Mouse (Mus musculus): ENCODE results near the gene Gm7544.

GRCm38 (mm10) chr1:82986738-82987137 is 30.9 kb upstream of the Gm7544 start:
- no peak for TF ChIP-seq POLR2A (IDR thresholded peaks at IDR 0.05; ENCODE audit: extremely low read depth, insufficient read depth, low read length)
- no peak for TF ChIP-seq CTCF (IDR thresholded peaks at IDR 0.05; ENCODE audit: extremely low read depth, insufficient read depth, low read length)

All from cortical plate, adult 2 months (tissue).